Mouse (Mus musculus) stomach, postnatal 0 days (tissue): ENCODE measurements at regions not wholly inside any gene's neighbourhood (a gene's known extent, or its start where the extent isn't known, plus 50 kb on each side); places are given as distances from the start of the nearest gene placed in this dataset.

Experiments
- ATAC-seq: fragments of 200-750 bp; cut with Nextera tagmentation; 2 replicates; pipeline ENCODE4 v1.8.0; 2017; ENCODE audit not compliant: low FRiP score, low TSS enrichment
- DNase-seq: peaks from one replicate; pipeline ENCODE4 v3.0.0-alpha.2; 2016; ENCODE audit warnings: low spot score
- H3K27ac ChIP-seq: fragments of 300-500 bp; sonication (generic); replicated peaks from 2 replicates; pipeline ENCODE4 v1.5.1; 2014; ENCODE audit warnings: mild to moderate bottlenecking, control low read depth
- H3K27me3 ChIP-seq: fragments of 300-500 bp; sonication (generic); 2 replicates; pipeline ENCODE4 v1.6.1; 2014; ENCODE audit warnings: low read length; ENCODE audit not compliant: control insufficient read depth, insufficient read depth
- H3K36me3 ChIP-seq: fragments of 300-500 bp; sonication (generic); 2 replicates; pipeline ENCODE4 v1.6.1; 2014; ENCODE audit warnings: low read length, mixed read lengths; ENCODE audit not compliant: control insufficient read depth, insufficient read depth
- H3K4me1 ChIP-seq: fragments of 300-500 bp; sonication (generic); replicated peaks from 2 replicates; pipeline ENCODE4 v1.6.1; 2014; ENCODE audit warnings: antibody characterized with exemption; ENCODE audit not compliant: control insufficient read depth, insufficient read depth
- H3K4me2 ChIP-seq: fragments of 300-500 bp; sonication (generic); replicated peaks from 2 replicates; pipeline ENCODE4 v1.6.1; 2014; ENCODE audit warnings: low read depth, mild to moderate bottlenecking, control low read depth, moderate library complexity
- H3K4me3 ChIP-seq: fragments of 300-500 bp; sonication (generic); 2 replicates; pipeline ENCODE4 v1.5.1; 2014; ENCODE audit warnings: low read depth, low read length, control low read depth
- H3K9ac ChIP-seq: fragments of 300-500 bp; sonication (generic); 2 replicates; pipeline ENCODE4 v1.6.1; 2014; ENCODE audit warnings: mild to moderate bottlenecking, low read length, control low read depth, mixed read lengths
- H3K9me3 ChIP-seq: fragments of 300-500 bp; sonication (generic); 2 replicates; pipeline ENCODE4 v1.6.1; 2016; ENCODE audit warnings: low read length; ENCODE audit not compliant: control insufficient read depth
- CTCF ChIP-seq: IDR thresholded peaks from 2 replicates; pipeline ENCODE4 v1.5.1; 2016; ENCODE audit warnings: antibody characterized with exemption, low read depth, mild to moderate bottlenecking, moderate library complexity
- EP300 ChIP-seq: optimal IDR thresholded peaks from 2 replicates; pipeline ENCODE3; 2016; ENCODE audit warnings: antibody characterized with exemption
- WGBS: fragments of 180-500 bp; shearing (Covaris S2); extraction: QIAGEN DNeasy Blood & Tissue Kit; methylation state at CpG from one replicate; pipeline ENCODE4 v1.1.7; 2014; 5-methylcytosine and 5-hydroxymethylcytosine counted together

- 23% methylated on average over 1 of the region's 1 CpGs for WGBS
- Histone ChIP-seq H3K4me3 (no peak overlapping the region), H3K9ac (no peak overlapping the region), H3K27ac (no peak overlapping the region), H3K4me1 (no peaks in the 10 kb centered on the region), H3K4me2 (no peak overlapping the region), H3K9me3 (no peaks in the 10 kb centered on the region), H3K27me3 (no peaks in the 10 kb centered on the region), H3K36me3 (no peaks in the 10 kb centered on the region)
- ATAC-seq: no peak
- TF ChIP-seq CTCF (no peak), EP300 (no peak)
- DNase-seq: no peak
Measured at GRCm38 (mm10) chr2:115132165-115132592, 449.3 kb upstream of the BC052040 start.

- ATAC-seq: no peak
- no peak for DNase-seq
Measured at GRCm38 (mm10) chr2:115141416-115141815, 440.1 kb upstream of the BC052040 start.

GRCm38 (mm10) chr2:115172111-115172510 is 409.4 kb upstream of the BC052040 start:
- no peaks in the 10 kb centered on the region for H3K4me1 ChIP-seq
- no peak for ATAC-seq
- no peak overlapping the region for H3K4me2 ChIP-seq
- no peaks in the 10 kb centered on the region for H3K9me3 ChIP-seq
- H3K4me3 ChIP-seq: no peak overlapping the region
- no peaks in the 10 kb centered on the region for H3K36me3 ChIP-seq
- TF ChIP-seq EP300: no peak
- TF ChIP-seq CTCF: no peak
- DNase-seq: no peak
- H3K27me3 ChIP-seq: no peaks in the 10 kb centered on the region
- H3K9ac ChIP-seq: no peak overlapping the region
- no peak overlapping the region for H3K27ac ChIP-seq
- 22% methylated on average over 5 of the region's 5 CpGs for WGBS

More at GRCm38 (mm10) chr2:115141416-115141815, 440.1 kb upstream of the BC052040 start:
- TF ChIP-seq CTCF (no peak), EP300 (no peak)
- Histone ChIP-seq H3K9me3 (no peaks in the 10 kb centered on the region), H3K4me1 (no peaks in the 10 kb centered on the region), H3K27me3 (no peaks in the 10 kb centered on the region), H3K36me3 (no peaks in the 10 kb centered on the region), H3K4me2 (no peak overlapping the region), H3K4me3 (no peak overlapping the region), H3K9ac (no peak overlapping the region), H3K27ac (no peak overlapping the region)

- no peak overlapping the region for H3K27ac ChIP-seq
- H3K9me3 ChIP-seq: no peaks in the 10 kb centered on the region
- WGBS: 49% methylated on average over 1 of the region's 1 CpGs
Measured at GRCm38 (mm10) chr2:115177076-115177475, 404.4 kb upstream of the BC052040 start.

GRCm38 (mm10) chr2:115177896-115178295 is 403.6 kb upstream of the BC052040 start:
- TF ChIP-seq CTCF (no peak), EP300 (no peak)

More at GRCm38 (mm10) chr2:115177076-115177475, 404.4 kb upstream of the BC052040 start:
- no peak overlapping the region for H3K4me3 ChIP-seq
- no peaks in the 10 kb centered on the region for H3K4me1 ChIP-seq
- ATAC-seq (no peak), DNase-seq (no peak)
- no peaks in the 10 kb centered on the region for H3K36me3 ChIP-seq
- TF ChIP-seq CTCF: no peak
- no peak overlapping the region for H3K9ac ChIP-seq
- H3K4me2 ChIP-seq: no peak overlapping the region
- H3K27me3 ChIP-seq: no peaks in the 10 kb centered on the region

GRCm38 (mm10) chr2:115211191-115211590 is 370.3 kb upstream of the BC052040 start:
- ATAC-seq: no peak
- TF ChIP-seq EP300 (no peak), CTCF (no peak)
- DNase-seq: no peak

More at GRCm38 (mm10) chr2:115177896-115178295, 403.6 kb upstream of the BC052040 start:
- H3K4me2 ChIP-seq: no peak overlapping the region
- H3K4me1 ChIP-seq: no peaks in the 10 kb centered on the region
- H3K4me3 ChIP-seq: no peak overlapping the region
- H3K36me3 ChIP-seq: no peaks in the 10 kb centered on the region
- DNase-seq (no peak), ATAC-seq (no peak)
- H3K27ac ChIP-seq: no peak overlapping the region
- H3K9ac ChIP-seq: no peak overlapping the region
- 49% methylated on average over 1 of the region's 1 CpGs for WGBS
- no peaks in the 10 kb centered on the region for H3K27me3 ChIP-seq
- no peaks in the 10 kb centered on the region for H3K9me3 ChIP-seq

More at GRCm38 (mm10) chr2:115211191-115211590, 370.3 kb upstream of the BC052040 start:
- H3K4me3 ChIP-seq: no peak overlapping the region
- H3K4me1 ChIP-seq: no peaks in the 10 kb centered on the region
- no peaks in the 10 kb centered on the region for H3K36me3 ChIP-seq
- H3K9ac ChIP-seq: no peak overlapping the region
- H3K27ac ChIP-seq: no peak overlapping the region
- H3K4me2 ChIP-seq: no peak overlapping the region
- no peaks in the 10 kb centered on the region for H3K27me3 ChIP-seq
- no peaks in the 10 kb centered on the region for H3K9me3 ChIP-seq
